Mouse (Mus musculus) thymus, postnatal 4 days (tissue): ENCODE data around the gene Stk11.

Experiments used
- DNase-seq: peaks from one replicate; pipeline ENCODE4 v3.0.0; 2021

Gene Stk11

GRCm38 (mm10) chr10:80172527-80173292 is 57.1 kb downstream of the Stk11 start, which contains the start of gene 1600002K03Rik:
TSS of gene 1600002K03Rik (plus strand) at chr10:80172944.
- peak; percentile 91 for DNase-seq

DNA sequence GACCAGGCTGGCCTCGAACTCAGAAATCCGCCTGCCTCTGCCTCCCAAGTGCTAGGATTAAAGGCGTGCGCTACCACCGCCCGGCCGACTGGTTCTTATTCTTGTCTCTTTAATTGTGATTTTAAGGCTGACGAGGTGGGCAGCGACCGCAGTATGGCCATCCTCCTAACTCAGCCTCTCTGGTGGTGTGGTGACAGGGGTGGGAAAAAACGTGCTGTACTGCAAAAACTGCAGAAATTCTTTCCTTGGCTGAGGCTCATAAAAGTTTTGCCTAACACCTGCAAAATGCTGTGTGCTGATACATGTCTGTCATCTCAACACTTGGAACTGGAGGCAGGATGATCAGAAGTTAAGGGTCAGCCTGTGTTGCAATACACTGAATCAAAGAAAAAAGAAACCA is 57.8 kb downstream of the Stk11 start:
- DNase-seq, result no peak

GRCm38 (mm10) chr10:80173955-80174640 is 58.5 kb downstream of the Stk11 start:
- DNase-seq, result peak; percentile 14

GRCm38 (mm10) chr10:80174705-80175104 is 59.1 kb downstream of the Stk11 start:
- peak; percentile 77 for DNase-seq

- peak; percentile 60 for DNase-seq
These were observed 60.1 kb downstream of the Stk11 start for GRCm38 (mm10) chr10:80175536-80176269.

GRCm38 (mm10) chr10:80176270-80176834 is 60.7 kb downstream of the Stk11 start:
- no peak for DNase-seq

GRCm38 (mm10) chr10:80177441-80178279 is 62.1 kb downstream of the Stk11 start:
- DNase-seq, result no peak

DNA sequence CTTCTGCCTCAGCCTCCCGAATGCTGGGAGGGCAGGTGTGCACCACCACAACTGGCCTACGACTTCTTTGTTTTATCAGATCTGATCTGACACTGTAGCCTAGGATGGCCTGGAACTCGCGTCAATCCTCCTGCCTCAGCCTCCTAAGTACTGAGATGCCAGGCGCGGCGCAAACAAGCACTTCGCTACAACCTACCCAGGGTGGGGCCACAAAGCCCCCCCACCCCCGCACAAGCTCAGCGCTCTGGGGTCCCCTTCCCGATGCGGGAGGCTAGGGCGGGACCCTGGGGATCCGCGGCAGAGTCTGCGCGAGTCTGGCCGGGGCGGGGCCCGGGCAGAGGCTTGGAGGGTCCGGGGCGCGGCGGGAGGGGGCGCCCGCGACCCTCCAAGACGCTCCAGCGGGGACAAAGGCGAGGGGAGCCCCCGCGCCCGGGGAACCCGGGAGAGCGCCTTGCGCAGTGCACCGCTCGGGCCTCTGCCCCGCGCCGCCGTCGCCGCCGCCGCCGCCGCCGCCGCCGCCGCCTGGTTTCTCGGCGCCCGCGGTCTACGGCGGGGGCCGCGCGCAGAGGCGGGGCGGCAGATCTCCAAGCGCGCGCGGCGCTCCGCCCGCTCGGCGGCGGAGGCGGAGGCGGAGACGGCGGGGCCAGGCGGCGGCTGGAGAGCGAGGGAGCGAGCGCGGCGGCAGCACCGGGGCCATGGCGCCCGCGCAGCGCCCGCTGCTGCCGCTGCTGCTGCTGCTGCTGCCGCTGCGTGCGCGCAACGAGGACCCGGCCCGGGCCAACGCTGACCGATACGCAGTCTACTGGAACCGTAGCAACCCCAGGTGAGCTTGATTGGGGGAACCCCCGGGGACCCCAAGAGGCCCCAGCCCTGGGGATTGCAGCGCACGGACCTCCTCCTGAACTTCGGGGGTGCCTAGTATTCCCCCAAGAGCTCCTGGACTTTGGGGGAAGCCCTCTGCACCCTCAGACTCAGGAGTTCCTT is 63.8 kb downstream of the Stk11 start, which contains the start of gene Efna2:
TSS of gene Efna2 (plus strand) at position 415 of the 984 bp plus-strand sequence.
- DNase-seq, result peak; percentile 63
